Mouse (Mus musculus): ENCODE results near the gene Cacna1c.

The Cacna1c gene

GRCm38 (mm10) chr6:118777457-118777856 is 418.8 kb downstream of the Cacna1c start:
- no peak for DNase-seq

- DNase-seq = no peak
Observed at GRCm38 (mm10) chr6:118776459-118776858, 419.8 kb downstream of the Cacna1c start.

- DNase-seq = no peak
Observed at GRCm38 (mm10) chr6:118772581-118772980, 423.6 kb downstream of the Cacna1c start.

GRCm38 (mm10) chr6:118771121-118771520 is 425.1 kb downstream of the Cacna1c start:
- no peak for DNase-seq

- DNase-seq = no peak
Observed at GRCm38 (mm10) chr6:118770396-118770795, 425.8 kb downstream of the Cacna1c start.

GRCm38 (mm10) chr6:118769792-118770191 is 426.4 kb downstream of the Cacna1c start:
- no peak for DNase-seq

GRCm38 (mm10) chr6:118767698-118768097 is 428.5 kb downstream of the Cacna1c start:
- no peak for DNase-seq

- no peak for DNase-seq
Observed at GRCm38 (mm10) chr6:118765261-118765660, 431.0 kb downstream of the Cacna1c start.

GRCm38 (mm10) chr6:118759015-118759414 is 437.2 kb downstream of the Cacna1c start:
- no peak for DNase-seq

- no peak for DNase-seq
Observed at GRCm38 (mm10) chr6:118758290-118758907, 437.8 kb downstream of the Cacna1c start.

- DNase-seq = no peak
Observed at GRCm38 (mm10) chr6:118757533-118758289, 438.5 kb downstream of the Cacna1c start.

- DNase-seq = no peak
Observed at GRCm38 (mm10) chr6:118756511-118756910, 439.7 kb downstream of the Cacna1c start.

- no peak for DNase-seq
Observed at GRCm38 (mm10) chr6:118755768-118756167, 440.4 kb downstream of the Cacna1c start.

- DNase-seq = no peak
Observed at GRCm38 (mm10) chr6:118754439-118754838, 441.8 kb downstream of the Cacna1c start.

GRCm38 (mm10) chr6:118753787-118754186 is 442.4 kb downstream of the Cacna1c start:
- no peak for DNase-seq

GRCm38 (mm10) chr6:118753064-118753463 is 443.2 kb downstream of the Cacna1c start:
- DNase-seq = no peak

GRCm38 (mm10) chr6:118749285-118749684 is 446.9 kb downstream of the Cacna1c start:
- no peak for DNase-seq

GRCm38 (mm10) chr6:118742701-118743100 is 453.5 kb downstream of the Cacna1c start:
- no peak for DNase-seq

- no peak for DNase-seq
Observed at GRCm38 (mm10) chr6:118741841-118742240, 454.4 kb downstream of the Cacna1c start.

- DNase-seq = no peak
Observed at GRCm38 (mm10) chr6:118739961-118740599, 456.1 kb downstream of the Cacna1c start.

- no peak for DNase-seq
Observed at GRCm38 (mm10) chr6:118739344-118739743, 456.9 kb downstream of the Cacna1c start.

- DNase-seq = no peak
Observed at GRCm38 (mm10) chr6:118738656-118739055, 457.6 kb downstream of the Cacna1c start.

- DNase-seq = no peak
Observed at GRCm38 (mm10) chr6:118737078-118737477, 459.1 kb downstream of the Cacna1c start.

GRCm38 (mm10) chr6:118736491-118736890 is 459.7 kb downstream of the Cacna1c start:
- DNase-seq = no peak

All from kidney, adult 18-20 months (tissue).